Mouse (Mus musculus) kidney, postnatal 25 days (tissue): ENCODE data around the gene Mapre3.

Experiments used
- DNase-seq, 2 experiments: peaks; one replicate each; pipeline ENCODE4 v3.0.0; 2021; ENCODE audit warnings: mixed read lengths in 2 of 2

Gene Mapre3

DNA sequence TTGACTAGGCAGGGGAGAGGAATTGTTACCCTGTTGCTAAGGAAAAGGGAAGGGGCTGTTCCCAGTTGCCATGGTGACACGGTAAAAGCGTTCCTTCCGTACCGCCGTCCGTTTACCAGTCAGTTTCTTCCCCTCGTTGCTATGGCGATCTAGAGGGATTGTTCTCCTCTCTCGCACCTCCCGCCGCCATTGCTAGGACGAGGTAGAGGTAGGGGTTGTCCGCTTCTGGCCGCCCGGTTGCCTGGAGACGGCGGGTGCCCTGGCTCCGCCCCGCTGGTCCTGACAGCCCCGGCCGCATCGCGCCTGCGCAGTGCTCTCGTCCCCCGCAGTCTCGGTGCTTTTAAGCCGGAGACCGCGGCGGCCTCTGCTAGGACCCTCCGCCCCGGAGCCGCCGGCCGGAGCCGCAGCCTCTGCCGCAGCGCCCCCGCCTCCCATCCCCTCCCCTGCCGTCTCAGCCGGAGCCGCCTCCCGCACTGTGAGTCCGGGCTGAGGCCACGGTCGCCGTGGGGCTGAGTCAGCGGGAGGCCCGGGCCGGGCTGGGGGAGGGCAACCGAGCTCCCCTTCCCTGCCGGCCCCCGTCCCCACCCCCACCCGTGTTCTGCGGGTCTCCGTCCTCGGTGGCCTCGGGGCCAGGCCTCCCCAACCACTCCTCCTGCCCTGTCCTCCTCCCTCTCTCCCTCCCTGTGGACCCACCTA is at the start of gene Mapre3:
Mapre3 (plus strand) TSS at position 218 of the 696 bp plus-strand sequence.
- peak; percentile 94 to 95 for DNase-seq

DNA sequence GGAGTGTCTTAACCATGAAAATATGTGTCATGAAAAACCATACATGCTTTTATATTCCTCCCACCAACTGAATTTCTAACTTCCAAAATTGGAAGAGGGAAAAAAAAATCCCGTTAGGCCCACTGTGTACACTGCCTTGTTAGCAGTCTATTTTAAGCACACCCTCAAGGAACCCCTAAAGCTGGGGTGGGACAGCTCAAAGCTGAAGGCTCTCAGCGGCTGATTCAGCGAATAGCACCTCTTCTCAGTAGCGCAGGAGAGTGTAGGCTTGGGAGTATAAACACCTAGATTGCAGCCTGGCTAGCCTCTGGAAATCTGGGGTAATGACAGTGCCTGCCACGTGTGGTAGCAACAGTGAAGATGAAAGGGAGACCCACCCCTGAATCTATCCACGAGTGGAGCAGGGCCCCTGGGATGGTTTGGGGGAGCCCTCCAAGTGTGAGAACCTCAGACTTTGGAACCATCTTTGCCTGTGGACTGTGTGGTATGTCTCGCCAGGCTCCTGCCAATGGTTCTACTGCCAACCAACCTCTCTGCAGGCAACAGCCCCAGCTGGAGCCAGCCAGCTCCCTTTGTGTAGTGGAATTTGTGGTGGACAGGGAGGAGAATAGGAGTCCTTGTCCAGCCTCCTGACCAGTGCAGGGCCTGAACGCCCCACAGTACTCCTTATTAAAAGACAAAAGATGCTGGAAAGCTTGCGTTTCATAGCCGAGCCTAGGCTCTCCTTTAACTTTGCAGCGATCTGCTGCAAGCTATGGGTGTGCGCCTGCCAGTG is 48.7 kb upstream of the Mapre3 start:
- DNase-seq = no peak

GRCm38 (mm10) chr5:30768082-30768481 is 46.4 kb upstream of the Mapre3 start:
- no peak for DNase-seq

DNA sequence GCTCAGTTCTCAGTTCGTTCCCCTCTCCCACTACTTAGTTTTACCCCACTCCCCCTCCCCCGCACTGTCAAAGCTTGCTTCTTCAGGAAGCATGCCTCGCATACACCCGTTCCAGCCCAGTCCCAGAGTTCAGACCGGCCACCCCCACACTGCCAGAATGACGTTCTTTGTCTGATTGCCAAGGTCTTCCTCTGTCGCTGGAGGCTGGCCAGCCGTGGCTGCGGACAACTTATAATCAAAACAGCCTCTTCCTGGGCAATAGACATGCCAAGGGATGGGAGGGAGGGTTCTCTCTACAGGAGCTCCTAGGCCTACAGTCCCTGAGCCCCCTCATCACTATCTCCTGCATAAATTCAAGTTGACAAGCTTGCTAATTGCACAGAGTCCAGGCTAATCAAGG is 45.8 kb upstream of the Mapre3 start:
- DNase-seq = peak; percentile 56 to 62

DNA sequence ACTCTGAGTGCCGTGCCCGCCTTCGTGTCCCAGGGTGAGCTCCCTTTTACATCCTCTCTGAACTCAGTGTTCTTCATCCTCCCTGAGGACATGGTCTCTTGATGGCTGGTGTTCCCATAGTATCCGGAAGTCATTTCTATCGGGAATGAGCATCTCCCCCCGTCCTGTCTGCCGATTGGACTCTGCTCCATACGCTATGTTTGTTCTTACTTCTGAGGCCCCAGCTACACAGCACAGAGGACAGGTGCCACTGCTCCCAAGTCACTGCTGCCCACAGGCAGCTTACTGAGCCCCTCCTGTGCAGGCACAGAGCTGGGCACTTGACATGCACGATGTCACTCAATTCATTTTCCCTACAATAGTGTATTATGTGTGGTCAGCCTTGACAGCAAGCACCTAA is 45.4 kb upstream of the Mapre3 start:
- no peak for DNase-seq

DNA sequence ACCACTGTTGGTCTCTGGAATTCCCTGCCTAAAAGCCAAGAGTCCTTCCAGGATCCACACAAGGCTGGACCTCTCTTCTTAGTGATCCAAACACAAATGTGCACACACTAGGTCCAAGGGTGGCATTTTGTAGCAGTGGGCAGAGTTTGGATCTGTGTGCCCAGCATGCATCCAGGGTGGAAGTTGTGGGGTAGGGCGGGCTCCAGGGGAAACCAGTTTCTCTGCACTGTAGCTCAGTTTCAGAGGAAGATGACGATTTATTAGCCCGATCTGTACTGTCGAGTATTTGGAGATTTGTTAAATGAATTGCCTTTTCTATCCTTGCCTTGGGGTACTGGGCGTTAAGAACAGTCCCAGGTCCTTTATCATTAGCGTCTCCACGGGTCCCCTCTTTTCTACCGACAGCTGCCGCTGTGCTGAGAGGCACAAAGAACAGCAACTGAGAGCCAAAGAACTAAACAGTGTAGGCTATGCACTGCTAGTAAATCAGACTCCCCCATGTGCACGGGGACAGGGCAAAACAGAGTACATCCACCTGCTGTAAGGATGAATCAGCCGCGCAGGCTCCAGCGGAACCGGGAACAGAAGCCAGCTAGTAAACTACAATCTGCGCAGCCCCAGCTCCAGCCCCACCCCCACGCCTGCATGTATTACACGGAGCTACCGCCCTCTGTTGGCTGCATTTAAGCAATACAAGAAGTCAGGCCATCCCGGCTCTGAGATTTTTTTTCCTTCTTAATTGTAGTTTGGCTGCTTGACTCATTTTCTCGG is 39.7 kb upstream of the Mapre3 start:
- DNase-seq = peak; percentile 93 to 97

- DNase-seq = no peak
Observed at GRCm38 (mm10) chr5:30780699-30781098, 33.7 kb upstream of the Mapre3 start.

GRCm38 (mm10) chr5:30781147-30781546 is 33.3 kb upstream of the Mapre3 start:
- no peak for DNase-seq

DNA sequence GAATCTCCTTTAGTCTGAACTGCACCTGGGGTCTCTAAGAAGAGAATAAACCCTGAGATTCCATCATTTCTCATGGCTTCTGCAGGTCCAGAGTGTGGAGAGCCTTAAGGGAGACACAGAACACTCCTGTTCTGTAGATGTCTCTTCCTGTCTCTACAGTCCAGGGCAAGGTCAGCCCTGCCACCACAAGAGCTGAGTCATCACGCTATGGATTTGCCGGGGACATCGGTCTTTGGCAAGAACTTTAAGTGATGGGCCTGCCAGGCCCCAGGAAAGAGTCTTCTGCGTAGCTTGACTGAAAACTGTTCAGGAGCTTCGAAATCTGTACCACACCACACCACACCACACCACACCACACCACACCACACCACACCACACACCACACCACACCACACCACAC is 27.1 kb upstream of the Mapre3 start:
- DNase-seq = no peak

GRCm38 (mm10) chr5:30790047-30790446 is 24.4 kb upstream of the Mapre3 start:
- no peak for DNase-seq

DNA sequence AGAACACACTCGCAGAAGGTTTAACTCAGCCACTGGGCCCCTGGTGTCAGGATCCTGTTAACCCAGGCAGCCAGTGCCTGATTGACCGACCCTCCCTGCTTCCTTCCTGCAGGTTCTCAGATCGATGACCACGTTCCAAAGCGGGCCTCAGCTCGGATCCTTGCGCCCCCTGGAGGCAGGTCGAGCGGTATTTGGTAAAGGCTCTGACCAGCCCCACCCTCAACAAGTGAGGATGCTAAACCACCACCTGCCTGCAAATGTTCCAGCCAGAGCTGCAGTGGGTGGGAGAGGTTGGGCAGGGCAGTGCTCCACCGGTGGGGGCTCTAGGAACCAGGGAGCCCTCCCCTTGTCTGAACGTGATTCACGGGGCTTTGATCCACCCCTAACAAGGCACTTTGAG is 18.3 kb upstream of the Mapre3 start:
- DNase-seq = peak; percentile 74 to 91

GRCm38 (mm10) chr5:30797482-30797881 is 17.0 kb upstream of the Mapre3 start:
- DNase-seq = no peak

GRCm38 (mm10) chr5:30797982-30798381 is 16.5 kb upstream of the Mapre3 start:
- no peak for DNase-seq

DNA sequence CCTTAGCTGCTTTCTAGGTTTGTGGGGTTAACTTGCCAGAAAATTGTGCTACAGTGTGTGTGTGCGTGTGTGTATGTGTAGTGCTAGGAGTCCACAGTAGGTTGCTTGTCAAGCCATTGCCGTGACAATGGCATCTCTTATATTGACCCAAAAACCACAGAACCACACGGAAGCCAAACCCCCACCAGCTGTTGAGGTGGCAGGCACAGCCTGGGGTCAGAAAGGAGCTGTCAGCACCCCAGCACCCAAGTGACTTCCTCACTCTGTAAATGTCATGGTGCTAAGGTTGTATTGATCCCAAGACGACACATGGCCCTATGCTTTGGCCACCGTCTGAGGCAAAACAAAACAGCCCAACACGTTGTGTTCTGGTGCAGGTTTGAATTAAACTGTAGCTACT is 15.5 kb upstream of the Mapre3 start:
- no peak for DNase-seq

- no peak for DNase-seq
Observed at GRCm38 (mm10) chr5:30802724-30803467, 11.5 kb upstream of the Mapre3 start.

DNA sequence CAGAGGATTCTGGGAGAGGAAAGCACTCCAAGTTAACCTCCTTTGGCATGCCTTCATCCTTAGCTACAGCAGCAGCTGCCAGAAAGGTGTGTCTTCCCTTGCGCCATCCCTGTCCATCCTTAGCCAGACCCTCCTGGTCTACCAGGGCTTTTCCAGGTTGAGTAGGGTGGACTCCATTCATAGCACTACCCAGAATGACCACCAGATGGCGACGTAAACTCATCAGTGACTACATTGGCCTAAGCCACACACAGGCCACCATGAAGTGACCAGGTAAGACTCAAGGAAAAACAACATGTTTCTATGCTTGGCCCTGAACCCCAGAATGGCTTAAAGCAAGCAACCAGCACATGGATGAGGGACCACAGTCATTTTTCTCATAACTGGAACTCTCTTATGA is 8.3 kb upstream of the Mapre3 start:
- DNase-seq = peak; percentile 87 to 94

DNA sequence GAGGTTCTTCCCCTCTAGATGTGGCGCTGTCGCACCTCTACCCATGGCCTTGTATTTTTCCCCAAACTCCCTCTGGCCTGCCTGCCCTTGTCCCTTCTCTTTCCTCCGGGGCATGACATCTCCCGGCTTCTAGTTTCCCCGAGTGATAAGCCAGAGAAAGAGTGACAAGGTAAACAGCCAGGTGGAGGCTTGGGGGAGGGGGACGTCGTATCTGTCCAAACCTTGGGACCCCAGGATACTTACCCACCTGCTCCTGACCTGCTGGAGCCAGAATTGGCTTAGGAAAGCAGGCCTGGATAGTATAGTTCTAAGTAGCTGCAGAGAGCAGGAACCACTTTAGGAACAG is 652 bp downstream of the Mapre3 start:
- DNase-seq = no peak

GRCm38 (mm10) chr5:30816261-30816791 is 1.9 kb downstream of the Mapre3 start:
- no peak for DNase-seq

DNA sequence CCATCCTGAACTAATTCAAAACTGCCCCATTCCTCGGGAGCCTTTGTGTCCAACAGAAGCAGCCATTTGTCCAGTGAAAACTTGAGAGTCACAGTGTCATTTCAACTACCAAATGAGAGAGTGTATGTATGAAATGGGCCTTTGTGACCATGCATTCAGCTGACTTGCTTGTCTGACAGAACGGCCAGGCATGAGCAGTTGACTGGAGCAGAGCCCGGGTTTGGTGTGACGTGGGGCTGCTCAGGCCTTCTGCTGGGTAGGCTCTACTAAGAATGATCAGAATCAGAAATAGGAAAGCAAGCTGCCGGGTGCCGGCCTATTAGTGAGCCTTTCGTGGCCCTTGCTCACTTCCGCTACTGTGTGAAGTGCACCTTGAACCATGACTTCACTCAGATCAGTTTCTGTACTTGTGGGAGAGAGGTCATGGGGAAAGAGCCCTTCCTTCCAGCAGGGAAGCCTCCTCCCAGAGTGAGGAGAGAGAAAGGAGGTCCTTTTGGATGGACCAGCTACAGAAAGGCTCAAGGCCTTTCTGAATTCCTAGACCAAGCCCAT is 4.4 kb downstream of the Mapre3 start:
- peak; percentile 24 to 62 for DNase-seq

DNA sequence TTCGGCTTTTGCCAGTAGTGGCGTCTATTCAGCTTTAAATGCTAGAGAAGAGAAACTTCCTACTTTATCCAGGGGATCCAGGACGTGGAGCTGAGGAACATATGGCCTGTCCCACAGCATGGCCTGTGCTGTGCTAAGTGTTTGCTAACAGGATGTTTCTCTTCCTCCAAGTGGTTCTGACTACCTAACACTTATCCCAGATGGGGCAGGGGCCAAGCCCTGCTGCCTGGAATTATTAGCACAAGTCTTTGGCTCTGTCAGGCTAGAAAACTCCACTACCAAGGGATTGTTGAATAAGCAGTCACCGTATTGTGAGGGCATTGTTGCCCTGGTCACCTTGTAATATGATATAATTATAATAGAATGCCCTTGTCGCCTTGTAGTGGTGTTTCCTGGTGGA is 8.2 kb downstream of the Mapre3 start:
- no peak for DNase-seq

- no peak for DNase-seq
Observed at GRCm38 (mm10) chr5:30823091-30823490, 8.7 kb downstream of the Mapre3 start.
